Mouse (Mus musculus): ENCODE results near the gene Gemin7. TPM values are rescaled to one million over a fixed set of nuclear protein-coding genes. Genes with fewer than 3 reads are reported as not detected.

Gemin7 gene
- total RNA-seq, 2 experiments from 2014 or later = 50.0 to 55.1 TPM

- no peak for DNase-seq
- intact Hi-C loops (cut with DNase I; ENCODE audit: low total_unique reads) = loop anchor here (5.0 kb wide), 1 partner anchor 64 kb away; no protein-coding TSS in a partner anchor
These were observed 59.6 kb downstream of the Gemin7 start, which contains the start of gene Nkpd1 for GRCm38 (mm10) chr7:19517652-19518365. Gene Nkpd1 (plus strand): TSS chr7:19517838.

Other genes with a start within 250 kb of the Gemin7 start
- gene Ercc1, start 232.8 kb downstream of the Gemin7 start, total RNA-seq (2021) = 10 to 100 TPM; 26.7 to 28.7 TPM
- gene Cd3eap, start 218.1 kb downstream of the Gemin7 start, total RNA-seq (2021) = 1 to 10 TPM; 7.4 to 8.2 TPM
- 1 to 10 TPM; 1.7 to 2.9 TPM for gene Ppp1r13l, start 217.8 kb downstream of the Gemin7 start, total RNA-seq (2021)
- gene Ercc2, start 195.6 kb downstream of the Gemin7 start, total RNA-seq (2021) = 1 to 10 TPM; 6.1 to 7.8 TPM
- gene Klc3, start 173.5 kb downstream of the Gemin7 start, total RNA-seq (2021) = under 1 TPM in 1 of 2 experiments, not detected in 1; 0.11 TPM
- gene Ckm, start 172.8 kb downstream of the Gemin7 start, total RNA-seq (2021) = over 10,000 TPM; 34,344 to 35,305 TPM
- 10 to 100 TPM; 12.6 to 14.1 TPM for gene Mark4, start 118.8 kb downstream of the Gemin7 start, total RNA-seq (2021)
- gene Exoc3l2, start 114.3 kb downstream of the Gemin7 start, total RNA-seq (2021) = under 1 TPM; 0.47 to 0.74 TPM
- gene Bloc1s3, start 69.2 kb downstream of the Gemin7 start, total RNA-seq (2021) = 1 to 10 TPM; 1.7 to 2.1 TPM
- 10 to 100 TPM; 19.9 to 20.0 TPM for gene Trappc6a, start 69.2 kb downstream of the Gemin7 start, total RNA-seq (2021)
- gene Nkpd1, start 59.8 kb downstream of the Gemin7 start, total RNA-seq (2021) = not detected
- gene Ppp1r37, start 14.5 kb downstream of the Gemin7 start, total RNA-seq (2021) = 10 to 100 TPM; 34.4 to 34.5 TPM
- gene Zfp296, start 308 bp downstream of the Gemin7 start, total RNA-seq (2021) = under 1 TPM in 1 of 2 experiments, not detected in 1; 0.27 TPM
- 10 to 100 TPM; 10.6 to 12.0 TPM for gene Clasrp, start 26.9 kb upstream of the Gemin7 start, total RNA-seq (2021)
- 1 to 10 TPM; 4.9 to 7.3 TPM for gene Relb, start 51.8 kb upstream of the Gemin7 start, total RNA-seq (2021)
- 10 to 100 TPM; 39.8 to 47.7 TPM for gene Clptm1, start 87.4 kb upstream of the Gemin7 start, total RNA-seq (2021)
- gene Apoc2, start 100.3 kb upstream of the Gemin7 start, total RNA-seq (2021) = under 1 TPM; 0.41 to 0.44 TPM
- not detected for gene Gm44805, start 103.8 kb upstream of the Gemin7 start, total RNA-seq (2021)
- gene Apoc4, start 103.9 kb upstream of the Gemin7 start, total RNA-seq (2021) = not detected
- 1 to 10 TPM in 1 of 2 experiments, not detected in 1; 1.3 TPM for gene Apoc1, start 115.1 kb upstream of the Gemin7 start, total RNA-seq (2021)
- gene Apoe, start 121.6 kb upstream of the Gemin7 start, total RNA-seq (2021) = 10 to 100 TPM; 56.6 to 84.2 TPM
- 10 to 100 TPM; 52.9 to 55.7 TPM for gene Tomm40, start 137.8 kb upstream of the Gemin7 start, total RNA-seq (2021)
- gene Nectin2, start 172.9 kb upstream of the Gemin7 start, total RNA-seq (2021) = 10 to 100 TPM in 1 of 2 experiments, 1 to 10 TPM in 1; 9.8 to 12.9 TPM
- 10 to 100 TPM; 48.5 to 51.9 TPM for gene Bcam, start 193.4 kb upstream of the Gemin7 start, total RNA-seq (2021)
- not detected for gene Cblc, start 219.2 kb upstream of the Gemin7 start, total RNA-seq (2021)
- 1 to 10 TPM; 3.2 to 4.1 TPM for gene Bcl3, start 245.2 kb upstream of the Gemin7 start, total RNA-seq (2021)

All from gastrocnemius, postnatal 14 days (tissue).